In the genomic region with DNA sequence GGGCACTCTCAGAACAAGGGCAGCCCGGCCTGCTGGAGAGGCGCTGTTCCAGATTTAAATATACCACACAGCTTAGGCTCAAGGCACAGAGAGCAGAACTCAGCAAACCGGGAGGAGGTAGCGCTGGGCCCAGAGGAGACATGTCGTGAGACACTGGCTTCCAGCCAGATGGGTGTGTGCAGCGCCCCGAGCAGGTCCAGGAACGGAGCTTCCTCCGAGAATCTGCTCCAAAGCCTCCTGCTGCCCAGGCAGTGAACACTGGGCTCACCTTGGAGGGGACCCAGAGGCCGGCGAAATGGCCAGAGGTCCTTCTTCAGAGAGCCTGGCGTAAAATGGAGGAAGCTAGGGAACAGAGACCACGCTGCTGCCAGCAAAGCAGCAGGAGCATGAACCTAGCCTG, we compare ENCODE assay signal across 9 mouse cellular contexts.
A peak's percentile ranks its signal among the peaks of the same experiment; 100 is the strongest.
DNase-seq lines count a peak whose midpoint lies in the region; ATAC-seq and TF ChIP-seq lines count a peak whose summit lies in the region.
"Had no signal": no experiment of that assay in that cellular context is flagged by ENCODE, and none has a peak within 500 bp of the region (broad histone marks: within the 10 kb centered on the region; RNA-seq: fewer than 3 reads in every experiment).

No protein-coding gene starts in this region.

- no peaks in the 10 kb centered on the region for H3K9me3 ChIP-seq in kidney, embryonic 15.5 days (replicated peaks)
- no peaks in the 10 kb centered on the region for H3K9me3 ChIP-seq in forebrain, postnatal 0 days (ENCODE audit: low read length)
- no peaks in the 10 kb centered on the region for H3K9me3 ChIP-seq in neural tube, embryonic 13.5 days
- H3K9me3 ChIP-seq in liver, embryonic 11.5 days (ENCODE audit: control insufficient read depth, low read length), result no peaks in the 10 kb centered on the region
- H3K9me3 ChIP-seq: embryonic facial prominence, embryonic 13.5 days had no signal

- 67% methylated on average over 13 of the region's 13 CpGs for WGBS in kidney, embryonic 15.5 days
- WGBS in forebrain, postnatal 0 days, result 27% methylated on average over 13 of the region's 13 CpGs
- 48% methylated on average over 13 of the region's 13 CpGs for WGBS in neural tube, embryonic 13.5 days
- WGBS in liver, embryonic 11.5 days, result 73% methylated on average over 13 of the region's 13 CpGs

- H3K27ac ChIP-seq in kidney, embryonic 15.5 days, result no peak overlapping the region
- no peak overlapping the region for H3K27ac ChIP-seq in forebrain, postnatal 0 days (ENCODE audit: low read depth, low read length)
- H3K27ac ChIP-seq in neural tube, embryonic 13.5 days (replicated peaks), result no peak overlapping the region; the same call in 1 of the 2 replicates
- H3K27ac ChIP-seq in liver, embryonic 11.5 days (ENCODE audit: low read depth, low read length), result no peak overlapping the region
- H3K27ac ChIP-seq: embryonic facial prominence, embryonic 13.5 days had no signal

- no peak overlapping the region for H3K4me2 ChIP-seq in kidney, embryonic 15.5 days
- peak overlapping the region; percentile 40 for H3K4me2 ChIP-seq in forebrain, postnatal 0 days (ENCODE audit: low read depth)
- H3K4me2 ChIP-seq in neural tube, embryonic 13.5 days, result peak overlapping the region; percentile 33; the same call in 1 of the 2 replicates
- no peak overlapping the region for H3K4me2 ChIP-seq in liver, embryonic 11.5 days
- H3K4me2 ChIP-seq: embryonic facial prominence, embryonic 13.5 days had no signal

- peak; percentile 51 for DNase-seq in kidney, adult 18-20 months
- peak; percentile 52 to 57 for DNase-seq in adrenal gland, postnatal 36 days
- DNase-seq in forebrain, postnatal 0 days, result peak; percentile 48
- peak; percentile 62 for DNase-seq in kidney, postnatal 14 days
- no peak for DNase-seq in liver, embryonic 11.5 days (ENCODE audit: low spot score)
- no peak for DNase-seq in liver

- ATAC-seq in kidney, embryonic 15.5 days (replicated peaks; ENCODE audit: low FRiP score), result no peak; the same call in 1 of the 2 replicates
- peak; percentile 23; the same call in 1 of the 2 replicates for ATAC-seq in forebrain, postnatal 0 days
- ATAC-seq in neural tube, embryonic 13.5 days (ENCODE audit: low read depth), result peak; percentile 59; the same call in 1 of the 2 replicates
- ATAC-seq in liver, embryonic 11.5 days (replicated peaks; ENCODE audit: low FRiP score), result no peak

- H3K36me3 ChIP-seq in kidney, embryonic 15.5 days, result no peaks in the 10 kb centered on the region
- no peaks in the 10 kb centered on the region for H3K36me3 ChIP-seq in forebrain, postnatal 0 days (ENCODE audit: insufficient read depth)
- H3K36me3 ChIP-seq in neural tube, embryonic 13.5 days, result no peaks in the 10 kb centered on the region
- no peaks in the 10 kb centered on the region for H3K36me3 ChIP-seq in liver, embryonic 11.5 days (ENCODE audit: control insufficient read depth, insufficient read depth, low read length)
- H3K36me3 ChIP-seq: embryonic facial prominence, embryonic 13.5 days had no signal

- H3K4me1 ChIP-seq in kidney, embryonic 15.5 days, result 0 out of 2 replicates have a peak, but pooled peaks cover 3% of the 10 kb centered on the region
- no peaks in the 10 kb centered on the region for H3K4me1 ChIP-seq in forebrain, postnatal 0 days (ENCODE audit: insufficient read depth)
- peaks cover 6% of the 10 kb centered on the region; the same call in 1 of the 2 replicates for H3K4me1 ChIP-seq in neural tube, embryonic 13.5 days (replicated peaks)
- no peaks in the 10 kb centered on the region for H3K4me1 ChIP-seq in liver, embryonic 11.5 days (replicated peaks; ENCODE audit: control insufficient read depth, insufficient read depth, low read length)

- no peak for TF ChIP-seq CTCF in forebrain, postnatal 0 days (IDR thresholded peaks at IDR 0.05; ENCODE audit: low read depth)

- no peaks in the 10 kb centered on the region for H3K27me3 ChIP-seq in kidney, embryonic 15.5 days
- H3K27me3 ChIP-seq in forebrain, postnatal 0 days (ENCODE audit: insufficient read depth, low read length), result no peaks in the 10 kb centered on the region
- H3K27me3 ChIP-seq in neural tube, embryonic 13.5 days, result no peaks in the 10 kb centered on the region
- peaks cover 8% of the 10 kb centered on the region; the same call in 1 of the 2 replicates for H3K27me3 ChIP-seq in liver, embryonic 11.5 days (replicated peaks; ENCODE audit: control insufficient read depth, insufficient read depth, low read length)
- H3K27me3 ChIP-seq: embryonic facial prominence, embryonic 13.5 days had no signal

- no peak overlapping the region for H3K4me3 ChIP-seq in kidney, embryonic 15.5 days (replicated peaks)
- no peak overlapping the region for H3K4me3 ChIP-seq in forebrain, postnatal 0 days (ENCODE audit: low read depth, low read length)
- H3K4me3 ChIP-seq in neural tube, embryonic 13.5 days, result no peak overlapping the region
- no peak overlapping the region for H3K4me3 ChIP-seq in liver, embryonic 11.5 days (ENCODE audit: low read depth, low read length)
- H3K4me3 ChIP-seq: embryonic facial prominence, embryonic 13.5 days had no signal

- no peak overlapping the region for H3K9ac ChIP-seq in kidney, embryonic 15.5 days
- H3K9ac ChIP-seq in forebrain, postnatal 0 days, result 0 out of 2 replicates have a peak overlapping the region, but pooled peaks have one; percentile 33
- H3K9ac ChIP-seq in neural tube, embryonic 13.5 days, result no peak overlapping the region
- no peak overlapping the region for H3K9ac ChIP-seq in liver, embryonic 11.5 days (ENCODE audit: low read depth, low read length)
- H3K9ac ChIP-seq: embryonic facial prominence, embryonic 13.5 days had no signal

Comparison
In these comparisons a context has a peak if more than half of its experiments do, and no peak if none do; other contexts are left out.
1. DNase-seq: peak in kidney, adult 18-20 months (single experiment), adrenal gland, postnatal 36 days (2 of 2), forebrain, postnatal 0 days (single experiment) and kidney, postnatal 14 days (single experiment); none in liver, embryonic 11.5 days (single experiment) and liver (single experiment).
2. ATAC-seq: peak in forebrain, postnatal 0 days (single experiment) and neural tube, embryonic 13.5 days (single experiment); none in kidney, embryonic 15.5 days (single experiment) and liver, embryonic 11.5 days (single experiment).
3. H3K4me2 ChIP-seq: peak in forebrain, postnatal 0 days (single experiment) and neural tube, embryonic 13.5 days (single experiment); none in kidney, embryonic 15.5 days (single experiment) and liver, embryonic 11.5 days (single experiment).